Mouse (Mus musculus) urinary bladder, postnatal 36 days (tissue): Measurements from ENCODE around the gene Cerkl.

Experiments used
- DNase-seq, 2 experiments: peaks; one replicate each; pipeline ENCODE4 v3.0.0; 2022; ENCODE audit warnings: low spot score in 2 of 2, mixed read lengths in 1 of 2

The Cerkl gene

DNA sequence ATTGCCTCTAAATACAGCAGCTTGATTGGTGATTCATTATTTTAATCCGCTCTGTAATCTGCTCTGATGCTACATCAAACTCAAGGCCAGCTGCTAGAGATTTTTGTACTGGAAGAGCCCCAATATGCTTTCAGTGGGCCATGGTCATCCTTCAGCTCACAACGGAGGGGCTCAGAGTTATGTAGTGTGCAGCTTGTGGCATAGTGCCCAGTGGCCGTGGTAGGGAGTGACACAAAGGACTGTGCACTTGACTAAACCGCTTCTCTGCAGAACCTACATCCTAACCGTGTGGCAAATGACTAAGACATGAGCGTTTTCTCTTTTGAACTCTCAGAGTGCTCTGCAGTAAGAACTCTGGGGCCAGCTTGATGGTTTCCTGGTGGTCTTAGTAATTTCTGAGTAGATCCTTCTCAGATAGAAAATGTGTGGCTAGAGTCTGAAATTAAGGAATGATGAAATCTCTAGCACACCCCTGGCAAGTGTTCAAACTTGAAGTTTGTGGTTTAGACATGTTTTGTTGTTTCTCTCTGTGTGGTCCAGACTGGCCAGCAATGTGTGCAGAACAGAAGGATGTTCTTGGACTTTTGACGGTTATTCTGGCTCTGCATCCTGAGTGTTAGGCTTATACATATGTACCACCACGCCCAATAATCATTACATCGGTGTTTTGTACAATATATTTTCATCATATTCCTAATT is 140.3 kb downstream of the Cerkl start:
- DNase-seq = no peak

- no peak for DNase-seq
Observed at GRCm38 (mm10) chr2:79315108-79315507, 141.5 kb downstream of the Cerkl start.

DNA sequence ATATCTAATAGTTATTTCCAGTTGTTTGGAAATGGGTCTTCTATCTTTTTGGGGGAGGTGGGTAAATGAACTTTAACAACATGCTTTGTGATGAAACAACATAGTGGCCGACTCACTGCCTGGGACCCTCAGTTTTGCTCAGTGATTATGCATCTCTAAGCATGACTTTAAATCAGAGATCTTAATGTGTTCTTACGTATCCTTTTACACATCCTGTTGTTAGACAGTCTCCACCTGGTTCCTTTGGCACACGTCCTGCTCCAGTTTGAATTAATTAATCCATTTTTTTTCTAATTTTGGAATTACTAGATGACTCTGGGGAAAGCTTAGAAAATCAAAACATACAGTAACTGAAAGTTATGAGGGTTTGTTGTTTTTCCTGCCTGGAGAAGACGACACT is 144.1 kb downstream of the Cerkl start:
- no peak for DNase-seq

- DNase-seq = no peak
Observed at GRCm38 (mm10) chr2:79309454-79310118, 147.0 kb downstream of the Cerkl start.

GRCm38 (mm10) chr2:79307549-79307948 is 149.0 kb downstream of the Cerkl start:
- no peak for DNase-seq

DNA sequence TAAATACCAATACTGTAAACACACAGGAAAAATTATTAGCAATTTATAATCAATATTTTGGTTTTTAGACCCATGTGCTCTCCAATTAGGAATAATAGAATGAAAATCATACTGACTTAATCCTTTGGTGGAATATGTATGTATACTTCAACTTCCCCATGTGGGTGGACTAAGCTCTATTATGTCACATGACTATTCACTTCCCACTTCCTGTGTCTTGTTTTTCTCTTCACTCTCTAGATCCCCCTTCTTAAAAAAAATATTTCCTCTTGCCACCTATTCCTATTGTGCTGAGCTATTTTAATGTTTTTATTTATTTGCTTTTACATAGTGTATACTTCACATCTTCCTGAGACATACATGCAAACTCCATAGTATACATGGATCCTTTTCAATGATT is 154.2 kb downstream of the Cerkl start:
- no peak for DNase-seq

- DNase-seq = no peak
Observed at GRCm38 (mm10) chr2:79292431-79292830, 164.2 kb downstream of the Cerkl start.

DNA sequence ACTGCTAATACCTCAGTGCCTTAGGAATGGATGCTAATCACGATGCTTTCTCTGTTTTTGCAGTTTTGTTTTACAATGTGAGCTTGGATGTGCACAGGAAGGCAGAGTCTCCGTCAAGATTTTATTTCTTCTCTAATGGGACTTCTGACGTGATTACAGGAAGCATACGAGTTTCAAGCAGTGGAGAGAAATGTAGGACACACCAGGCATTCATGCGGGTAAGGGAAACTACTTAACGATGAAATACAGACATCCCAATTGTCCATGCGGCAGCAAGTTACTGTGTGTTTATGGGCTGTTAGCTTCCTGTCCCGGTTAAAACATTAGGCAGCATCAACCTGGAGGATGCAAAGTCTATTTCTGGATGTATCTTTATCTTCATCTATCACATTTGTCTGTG is 164.7 kb downstream of the Cerkl start:
- DNase-seq = no peak

- no peak for DNase-seq
Observed at GRCm38 (mm10) chr2:79290149-79290548, 166.4 kb downstream of the Cerkl start.

- no peak for DNase-seq
Observed at GRCm38 (mm10) chr2:79284206-79284605, 172.4 kb downstream of the Cerkl start.
